Mouse (Mus musculus): Measurements from ENCODE around the gene Thsd7b. TPM values are rescaled to one million over a fixed set of nuclear protein-coding genes. Genes with fewer than 3 reads are reported as not detected.
"Not testable (repeated sequence)": the region's sequence is repeated elsewhere in the genome, so short reads cannot be mapped to it uniquely, and the experiment has no call there.

Thsd7b gene
- polyA plus RNA-seq, 2 experiments = 0.07 to 0.22 TPM

- Histone ChIP-seq H3K9ac (replicated peaks) (no peak overlapping the region), H3K4me3 (ENCODE audit: insufficient read depth in 1 of 2, low read depth in 2 of 2, low read length in 2 of 2) (no peak overlapping the region), H3K4me2 (ENCODE audit: low read depth) (no peak overlapping the region), H3K36me3 (replicated peaks; ENCODE audit: control insufficient read depth, insufficient read depth, low read depth) (no peaks in the 10 kb centered on the region), H3K27ac (no peak overlapping the region), H3K27me3 (ENCODE audit: control insufficient read depth, insufficient read depth, low read length) (no peaks in the 10 kb centered on the region), H3K9me3 (ENCODE audit: control insufficient read depth, low read length) (no peaks in the 10 kb centered on the region), H3K4me1 (replicated peaks; ENCODE audit: control insufficient read depth in 2 of 2, insufficient read depth in 2 of 2, low read length in 1 of 2) (no peaks in the 10 kb centered on the region)
- DNase-seq (ENCODE audit: low read depth in 3 of 3, low spot score in 3 of 3) (no peak), ATAC-seq (ENCODE audit: insufficient read depth) (no peak)
- whole genome bisulfite sequencing (ENCODE audit: insufficient replicate concordance) = 60% methylated on average over 8 of the region's 8 CpGs
- TF ChIP-seq CTCF (IDR thresholded peaks at IDR 0.05; ENCODE audit: low read depth) (no peak), EP300 (IDR thresholded peaks at IDR 0.05; ENCODE audit: low read depth) (no peak)
Measured at GRCm38 (mm10) chr1:129644252-129644861, 371.3 kb downstream of the Thsd7b start.

GRCm38 (mm10) chr1:129651448-129651847, 378.3 kb downstream of the Thsd7b start:
- not testable (repeated sequence) for ATAC-seq (ENCODE audit: insufficient read depth); H3K9ac ChIP-seq (replicated peaks); H3K9me3 ChIP-seq (ENCODE audit: control insufficient read depth, low read length); H3K4me2 ChIP-seq (ENCODE audit: low read depth); DNase-seq (ENCODE audit: low read depth in 3 of 3, low spot score in 3 of 3); H3K4me1 ChIP-seq (replicated peaks; ENCODE audit: control insufficient read depth in 2 of 2, insufficient read depth in 2 of 2, low read length in 1 of 2); H3K36me3 ChIP-seq (replicated peaks; ENCODE audit: control insufficient read depth, insufficient read depth, low read depth); H3K27me3 ChIP-seq (ENCODE audit: control insufficient read depth, insufficient read depth, low read length); H3K4me3 ChIP-seq (ENCODE audit: insufficient read depth in 1 of 2, low read depth in 2 of 2, low read length in 2 of 2); H3K27ac ChIP-seq
- 64% methylated on average over 6 of the region's 6 CpGs for WGBS (ENCODE audit: insufficient replicate concordance)

GRCm38 (mm10) chr1:129658045-129658444, 384.9 kb downstream of the Thsd7b start:
- Histone ChIP-seq H3K4me3 (ENCODE audit: insufficient read depth in 1 of 2, low read depth in 2 of 2, low read length in 2 of 2) (no peak overlapping the region), H3K36me3 (replicated peaks; ENCODE audit: control insufficient read depth, insufficient read depth, low read depth) (no peaks in the 10 kb centered on the region), H3K9ac (replicated peaks) (no peak overlapping the region), H3K9me3 (ENCODE audit: control insufficient read depth, low read length) (no peaks in the 10 kb centered on the region), H3K27me3 (ENCODE audit: control insufficient read depth, insufficient read depth, low read length) (no peaks in the 10 kb centered on the region), H3K27ac (no peak overlapping the region), H3K4me2 (ENCODE audit: low read depth) (no peak overlapping the region), H3K4me1 (replicated peaks; ENCODE audit: control insufficient read depth in 2 of 2, insufficient read depth in 2 of 2, low read length in 1 of 2) (no peaks in the 10 kb centered on the region)
- TF ChIP-seq EP300 (IDR thresholded peaks at IDR 0.05; ENCODE audit: low read depth) = no peak
- TF ChIP-seq CTCF (IDR thresholded peaks at IDR 0.05; ENCODE audit: low read depth) = no peak
- no peak for ATAC-seq (ENCODE audit: insufficient read depth)
- no peak for DNase-seq (ENCODE audit: low read depth in 3 of 3, low spot score in 3 of 3)
- WGBS (ENCODE audit: insufficient replicate concordance) = 14% methylated on average over 3 of the region's 3 CpGs

- DNase-seq (ENCODE audit: low read depth in 3 of 3, low spot score in 3 of 3) = no peak
- Histone ChIP-seq H3K4me3 (ENCODE audit: insufficient read depth in 1 of 2, low read depth in 2 of 2, low read length in 2 of 2) (no peak overlapping the region), H3K9me3 (ENCODE audit: control insufficient read depth, low read length) (no peaks in the 10 kb centered on the region), H3K4me1 (replicated peaks; ENCODE audit: control insufficient read depth in 2 of 2, insufficient read depth in 2 of 2, low read length in 1 of 2) (no peaks in the 10 kb centered on the region), H3K4me2 (ENCODE audit: low read depth) (no peak overlapping the region), H3K27ac (no peak overlapping the region), H3K27me3 (ENCODE audit: control insufficient read depth, insufficient read depth, low read length) (no peaks in the 10 kb centered on the region), H3K9ac (replicated peaks) (no peak overlapping the region), H3K36me3 (replicated peaks; ENCODE audit: control insufficient read depth, insufficient read depth, low read depth) (no peaks in the 10 kb centered on the region)
- 46% methylated on average over 1 of the region's 1 CpGs for WGBS (ENCODE audit: insufficient replicate concordance)
- TF ChIP-seq EP300 (IDR thresholded peaks at IDR 0.05; ENCODE audit: low read depth) (no peak), CTCF (IDR thresholded peaks at IDR 0.05; ENCODE audit: low read depth) (no peak)
- no peak for ATAC-seq (ENCODE audit: insufficient read depth)
Measured at GRCm38 (mm10) chr1:129675878-129676277, 402.8 kb downstream of the Thsd7b start.

GRCm38 (mm10) chr1:129678851-129679250, 405.7 kb downstream of the Thsd7b start:
- Histone ChIP-seq H3K9me3 (ENCODE audit: control insufficient read depth, low read length) (no peaks in the 10 kb centered on the region), H3K27ac (no peak overlapping the region), H3K4me3 (ENCODE audit: insufficient read depth in 1 of 2, low read depth in 2 of 2, low read length in 2 of 2) (no peak overlapping the region), H3K4me2 (ENCODE audit: low read depth) (no peak overlapping the region), H3K4me1 (replicated peaks; ENCODE audit: control insufficient read depth in 2 of 2, insufficient read depth in 2 of 2, low read length in 1 of 2) (no peaks in the 10 kb centered on the region), H3K27me3 (ENCODE audit: control insufficient read depth, insufficient read depth, low read length) (no peaks in the 10 kb centered on the region), H3K9ac (replicated peaks) (no peak overlapping the region), H3K36me3 (replicated peaks; ENCODE audit: control insufficient read depth, insufficient read depth, low read depth) (no peaks in the 10 kb centered on the region)
- TF ChIP-seq EP300 (IDR thresholded peaks at IDR 0.05; ENCODE audit: low read depth) (no peak), CTCF (IDR thresholded peaks at IDR 0.05; ENCODE audit: low read depth) (no peak)
- ATAC-seq (ENCODE audit: insufficient read depth) (no peak), DNase-seq (ENCODE audit: low read depth in 3 of 3, low spot score in 3 of 3) (no peak)
- 49% methylated on average over 4 of the region's 4 CpGs for WGBS (ENCODE audit: insufficient replicate concordance)
